17 mouse cellular contexts compared by ENCODE assay signal in genomic region chr17:46059226-46059825, GRCm38 (mm10). TPM values are rescaled to one million over a fixed set of nuclear protein-coding genes. Genes with fewer than 3 reads are reported as not detected.
DNase-seq lines count a peak whose midpoint lies in the region; ATAC-seq and TF ChIP-seq lines count a peak whose summit lies in the region.
"Had no signal": no experiment of that assay in that cellular context is flagged by ENCODE, and none has a peak within 500 bp of the region (broad histone marks: within the 10 kb centered on the region; RNA-seq: fewer than 3 reads in every experiment).

No protein-coding gene starts in this region.

- no peak for TF ChIP-seq POLR2A in liver, adult 2 months (IDR thresholded peaks at IDR 0.05; ENCODE audit: extremely low read depth, insufficient read depth, low read length)

- no peak overlapping the region for H3K9ac ChIP-seq in liver, adult 2 months (ENCODE audit: low read depth, low read length)
- H3K9ac ChIP-seq in liver, embryonic 11.5 days (ENCODE audit: low read depth, low read length), result no peak overlapping the region
- H3K9ac ChIP-seq: embryonic facial prominence, embryonic 12.5 days; heart, embryonic 13.5 days; limb, embryonic 13.5 days; stomach, embryonic 15.5 days had no signal

- H3K27ac ChIP-seq in liver, adult 2 months (replicated peaks; ENCODE audit: insufficient read depth, low read depth, low read length), result no peak overlapping the region
- H3K27ac ChIP-seq in liver, embryonic 11.5 days (ENCODE audit: low read depth, low read length), result no peak overlapping the region
- H3K27ac ChIP-seq: embryonic facial prominence, embryonic 12.5 days; heart, embryonic 13.5 days; limb, embryonic 13.5 days; stomach, embryonic 15.5 days had no signal

- intact Hi-C loops in heart, postnatal 10 days (cut with DNase I), result no loop called here

- no peaks in the 10 kb centered on the region for H3K36me3 ChIP-seq in liver, adult 2 months (ENCODE audit: control insufficient read depth, insufficient read depth, low read length)
- no peaks in the 10 kb centered on the region for H3K36me3 ChIP-seq in liver, embryonic 11.5 days (ENCODE audit: control insufficient read depth, insufficient read depth, low read length)
- H3K36me3 ChIP-seq: embryonic facial prominence, embryonic 12.5 days; heart, embryonic 13.5 days; limb, embryonic 13.5 days; stomach, embryonic 15.5 days had no signal

- no peaks in the 10 kb centered on the region for H3K27me3 ChIP-seq in liver, adult 2 months (ENCODE audit: control insufficient read depth, insufficient read depth, low read length)
- H3K27me3 ChIP-seq in liver, embryonic 11.5 days (replicated peaks; ENCODE audit: control insufficient read depth, insufficient read depth, low read length), result no peaks in the 10 kb centered on the region
- H3K27me3 ChIP-seq: embryonic facial prominence, embryonic 12.5 days; limb, embryonic 13.5 days; stomach, embryonic 15.5 days had no signal

- no peak overlapping the region for H3K4me2 ChIP-seq in liver, embryonic 11.5 days
- H3K4me2 ChIP-seq: embryonic facial prominence, embryonic 12.5 days; heart, embryonic 13.5 days; limb, embryonic 13.5 days; midbrain, embryonic 11.5 days; stomach, embryonic 15.5 days had no signal

- peaks cover 16% of the 10 kb centered on the region for H3K4me1 ChIP-seq in liver, adult 2 months (ENCODE audit: control insufficient read depth, insufficient read depth, low read length)
- peaks cover 14% of the 10 kb centered on the region for H3K4me1 ChIP-seq in liver, embryonic 11.5 days (replicated peaks; ENCODE audit: control insufficient read depth, insufficient read depth, low read length)

- H3K9me3 ChIP-seq in liver, embryonic 11.5 days (ENCODE audit: control insufficient read depth, low read length), result no peaks in the 10 kb centered on the region
- H3K9me3 ChIP-seq: embryonic facial prominence, embryonic 12.5 days; heart, embryonic 13.5 days; limb, embryonic 13.5 days; stomach, embryonic 15.5 days had no signal

- no peaks in the 10 kb centered on the region for H3K79me2 ChIP-seq in liver, adult 2 months (ENCODE audit: control insufficient read depth, insufficient read depth, low read length)

- H3K4me3 ChIP-seq in liver, adult 2 months (ENCODE audit: insufficient read depth, low read depth, low read length), result no peak overlapping the region
- no peak overlapping the region for H3K4me3 ChIP-seq in liver, embryonic 11.5 days (ENCODE audit: low read depth, low read length)
- H3K4me3 ChIP-seq: embryonic facial prominence, embryonic 12.5 days; heart, embryonic 13.5 days; limb, embryonic 13.5 days; stomach, embryonic 15.5 days had no signal

- no peak for ATAC-seq in liver, embryonic 11.5 days (replicated peaks; ENCODE audit: low FRiP score)
- ATAC-seq: Patski had no signal

- peak; percentile 52 to 70 for DNase-seq in cerebellum, postnatal 14 days
- no peak for DNase-seq in cerebellum, adult 9-10 months
- DNase-seq in liver, adult 2 months (ENCODE audit: extremely low read depth, low read depth, low spot score), result peak; percentile 35
- DNase-seq in liver, embryonic 11.5 days (ENCODE audit: low spot score), result no peak
- peak; percentile 64 for DNase-seq in kidney, postnatal 14 days
- peak; percentile 62 to 82 for DNase-seq in urinary bladder, adult 18-20 months (ENCODE audit: low spot score in 2 of 2)
- DNase-seq in ovary, postnatal 10 days (ENCODE audit: low spot score), result no peak
- DNase-seq in heart, postnatal 10 days, result no peak
- DNase-seq: cerebellum, adult 8-10 months; spleen, adult 18-20 months; thymus, postnatal 36 days had no signal

- WGBS in liver, adult 2 months, result 45% methylated on average over 15 of the region's 15 CpGs
- WGBS in liver, embryonic 11.5 days, result 80% methylated on average over 15 of the region's 15 CpGs

- TF ChIP-seq CTCF in liver, adult 2 months (IDR thresholded peaks at IDR 0.05; ENCODE audit: low read depth, low read length), result no peak

RNA-seq across cellular contexts. Expression of gene Vegfa, which starts 27.2 kb away (rescaled TPM):
- 120 TPM in 2 replicates for total RNA-seq in liver, adult 2 months (2014; rRNA removed)
- polyA plus RNA-seq in liver, adult 2 months (2012; rRNA removed), result 188 and 288 TPM in 2 replicates
- polyA plus RNA-seq in liver, embryonic 11.5 days (2014; fragmentation: Nextera tagmentation; extraction: Ambion mirVana), result 3.4 and 4.6 TPM in 2 replicates
- 100 to 1,000 TPM; 231 to 234 TPM for total RNA-seq in heart, postnatal 10 days (2021)

RNA-seq across cellular contexts. Expression of gene Mrps18a, which starts 51.5 kb away (rescaled TPM):
- 33.3 and 38.3 TPM in 2 replicates for total RNA-seq in liver, adult 2 months (2014; rRNA removed)
- polyA plus RNA-seq in liver, adult 2 months (2012; rRNA removed), result 44.6 and 54.8 TPM in 2 replicates
- polyA plus RNA-seq in liver, embryonic 11.5 days (2014; fragmentation: Nextera tagmentation; extraction: Ambion mirVana), result 141 and 143 TPM in 2 replicates
- 100 to 1,000 TPM; 121 to 129 TPM for total RNA-seq in heart, postnatal 10 days (2021)

Comparison
In these comparisons a context has a peak if more than half of its experiments do, and no peak if none do; other contexts are left out.
1. DNase-seq: peak in cerebellum, postnatal 14 days (2 of 2), liver, adult 2 months (single experiment), kidney, postnatal 14 days (single experiment) and urinary bladder, adult 18-20 months (2 of 2); none in cerebellum, adult 9-10 months (single experiment), liver, embryonic 11.5 days (single experiment), ovary, postnatal 10 days (single experiment) and heart, postnatal 10 days (0 of 2).